Mouse (Mus musculus): ENCODE measurements around the gene Tbata.
A peak's percentile ranks its signal among the peaks of the same experiment; 100 is the strongest.

Tbata gene

GRCm38 (mm10) chr10:61171654-61172053 is at the start of gene Tbata:
Tbata (plus strand) TSS chr10:61171954.
- DNase-seq = no peak

- DNase-seq = no peak
These were observed 48.4 kb upstream of the Tbata start for GRCm38 (mm10) chr10:61123276-61123913.

GRCm38 (mm10) chr10:61124462-61124861 is 47.3 kb upstream of the Tbata start:
- DNase-seq = no peak

GRCm38 (mm10) chr10:61128701-61129365 is 42.9 kb upstream of the Tbata start:
- DNase-seq = no peak

GRCm38 (mm10) chr10:61130959-61131358 is 40.8 kb upstream of the Tbata start:
- no peak for DNase-seq

- DNase-seq = no peak
These were observed 37.7 kb upstream of the Tbata start for GRCm38 (mm10) chr10:61134041-61134440.

- DNase-seq = no peak
These were observed 36.4 kb upstream of the Tbata start for GRCm38 (mm10) chr10:61135226-61135839.

- no peak for DNase-seq
These were observed 34.2 kb upstream of the Tbata start for GRCm38 (mm10) chr10:61137567-61137966.

- no peak for DNase-seq
These were observed 28.4 kb upstream of the Tbata start for GRCm38 (mm10) chr10:61143343-61143742.

- DNase-seq = no peak
These were observed 26.0 kb upstream of the Tbata start for GRCm38 (mm10) chr10:61145766-61146118.

- DNase-seq = peak; percentile 65 to 71
These were observed 25.5 kb upstream of the Tbata start for GRCm38 (mm10) chr10:61146119-61146806.

GRCm38 (mm10) chr10:61146807-61147156 is 25.0 kb upstream of the Tbata start:
- DNase-seq = peak; percentile 29 to 31

GRCm38 (mm10) chr10:61147157-61148040 is 24.4 kb upstream of the Tbata start, which contains the start of gene Sgpl1:
Sgpl1 (minus strand) TSS chr10:61147703.
- peak; percentile 86 to 87 for DNase-seq

- no peak for DNase-seq
These were observed 22.3 kb upstream of the Tbata start for GRCm38 (mm10) chr10:61149476-61149875.

GRCm38 (mm10) chr10:61150616-61151015 is 21.1 kb upstream of the Tbata start:
- no peak for DNase-seq

GRCm38 (mm10) chr10:61152131-61152530 is 19.6 kb upstream of the Tbata start:
- DNase-seq = no peak

GRCm38 (mm10) chr10:61155611-61156010 is 16.1 kb upstream of the Tbata start:
- no peak for DNase-seq

GRCm38 (mm10) chr10:61156453-61156852 is 15.3 kb upstream of the Tbata start:
- no peak for DNase-seq

GRCm38 (mm10) chr10:61158594-61158993 is 13.2 kb upstream of the Tbata start:
- DNase-seq = no peak

- no peak for DNase-seq
These were observed 11.7 kb upstream of the Tbata start for GRCm38 (mm10) chr10:61160089-61160488.

GRCm38 (mm10) chr10:61160671-61161070 is 11.1 kb upstream of the Tbata start:
- DNase-seq = no peak

- DNase-seq = no peak
These were observed 9.4 kb upstream of the Tbata start for GRCm38 (mm10) chr10:61162366-61162765.

Data from spleen, adult 18-20 months (tissue).